Mouse (Mus musculus): ENCODE results near the gene Scn4b. TPM values are rescaled to one million over a fixed set of nuclear protein-coding genes. Genes with fewer than 3 reads are reported as not detected.

Gene Scn4b
- polyA plus RNA-seq, 1 experiment from 2014 or later = 0.16 TPM

DNA sequence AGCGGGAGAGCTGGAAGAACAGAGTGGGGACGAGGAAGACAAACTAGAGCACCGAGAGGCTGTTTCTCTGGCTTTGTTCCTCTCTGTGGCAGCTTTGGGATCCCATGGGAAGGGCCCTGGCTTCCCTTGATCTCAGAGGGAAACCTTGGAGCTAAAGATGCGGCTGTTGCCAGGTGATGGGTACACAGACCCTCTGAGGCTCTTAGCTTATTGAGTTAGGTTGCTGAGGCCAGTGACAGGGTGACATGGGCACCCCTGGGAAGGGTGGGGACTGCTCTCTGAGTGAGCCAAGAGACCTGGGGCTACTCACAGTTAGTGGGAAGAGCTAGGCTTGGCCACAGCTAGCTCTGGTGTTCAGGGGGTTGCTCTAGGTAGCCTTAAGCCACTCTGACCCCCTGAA lies 57.3 kb downstream of the Scn4b start:
- Histone ChIP-seq H3K36me3 (ENCODE audit: control insufficient read depth, insufficient read depth, low read length) (no peaks in the 10 kb centered on the region), H3K4me1 (ENCODE audit: control insufficient read depth, insufficient read depth, low read length) (no peaks in the 10 kb centered on the region), H3K4me3 (ENCODE audit: low read length) (no peak overlapping the region), H3K9me3 (ENCODE audit: control insufficient read depth, low read length) (no peaks in the 10 kb centered on the region), H3K4me2 (replicated peaks; ENCODE audit: low read depth, low read length) (no peak overlapping the region), H3K27ac (ENCODE audit: low read depth, low read length) (no peak overlapping the region), H3K9ac (ENCODE audit: low read depth, low read length) (no peak overlapping the region), H3K27me3 (ENCODE audit: control insufficient read depth, insufficient read depth, low read length) (no peaks in the 10 kb centered on the region)
- ATAC-seq (ENCODE audit: low FRiP score, low TSS enrichment) = no peak
- WGBS = 74% methylated on average over 4 of the region's 4 CpGs

DNA sequence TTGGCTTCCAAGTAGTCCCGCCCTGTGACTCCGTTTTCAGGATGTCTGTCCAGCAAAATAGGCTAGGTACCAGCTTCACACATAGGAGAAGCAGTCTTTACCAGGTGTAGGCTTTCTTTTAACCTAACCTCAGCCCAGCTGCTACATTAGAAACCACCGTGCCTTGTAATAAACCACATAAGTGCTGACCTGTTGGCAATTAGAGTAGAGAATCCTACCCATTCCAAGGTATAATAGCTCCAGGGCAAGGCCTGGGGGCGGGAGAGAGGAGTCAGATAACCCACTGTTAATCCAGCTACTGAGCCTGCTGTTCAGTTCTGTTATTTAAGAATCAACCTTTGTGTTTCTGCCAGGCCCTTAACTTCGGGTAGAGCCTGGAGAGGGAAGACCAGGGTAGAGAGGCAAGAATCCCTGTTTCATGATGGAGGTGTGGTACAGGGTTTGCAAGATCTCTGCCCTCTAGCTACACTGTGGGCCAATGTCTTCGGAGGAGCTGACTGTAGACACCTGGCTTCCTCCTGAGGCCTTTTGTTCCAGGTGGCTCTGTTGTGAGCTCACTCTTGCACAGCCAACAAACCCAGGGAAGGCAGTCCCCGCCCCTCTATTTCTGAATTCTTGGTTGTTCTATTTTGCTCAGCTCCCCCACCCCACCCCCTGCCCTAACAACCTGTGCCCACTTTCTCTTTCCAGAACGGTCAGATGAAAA lies 58.1 kb downstream of the Scn4b start:
- Histone ChIP-seq H3K9me3 (ENCODE audit: control insufficient read depth, low read length) (no peaks in the 10 kb centered on the region), H3K27ac (ENCODE audit: low read depth, low read length) (no peak overlapping the region), H3K9ac (ENCODE audit: low read depth, low read length) (no peak overlapping the region), H3K4me2 (replicated peaks; ENCODE audit: low read depth, low read length) (no peak overlapping the region), H3K36me3 (ENCODE audit: control insufficient read depth, insufficient read depth, low read length) (no peaks in the 10 kb centered on the region), H3K4me1 (ENCODE audit: control insufficient read depth, insufficient read depth, low read length) (no peaks in the 10 kb centered on the region), H3K27me3 (ENCODE audit: control insufficient read depth, insufficient read depth, low read length) (no peaks in the 10 kb centered on the region), H3K4me3 (ENCODE audit: low read length) (no peak overlapping the region)
- no peak for ATAC-seq (ENCODE audit: low FRiP score, low TSS enrichment)
- 73% methylated on average over 8 of the region's 8 CpGs for WGBS

DNA sequence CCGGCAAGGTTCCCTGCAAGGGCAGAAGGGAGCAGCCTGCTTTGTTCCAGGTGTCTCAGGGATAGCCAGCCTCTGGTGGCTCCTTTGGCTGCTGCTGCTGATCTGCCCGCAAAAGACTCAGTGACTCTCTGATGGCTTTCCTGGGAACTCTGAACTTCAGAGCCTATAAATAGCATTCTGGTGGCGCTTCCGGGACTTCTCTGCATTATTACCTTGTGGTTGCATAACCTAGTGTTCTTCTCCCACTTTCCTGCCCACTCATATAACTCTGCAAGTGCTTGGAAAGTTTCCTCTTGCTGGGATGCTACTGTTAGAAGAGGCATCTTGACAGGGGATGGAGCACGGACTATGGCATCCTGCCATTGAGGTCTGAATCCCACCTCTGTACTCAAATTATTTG lies 59.4 kb downstream of the Scn4b start:
- no peak overlapping the region for H3K9ac ChIP-seq (ENCODE audit: low read depth, low read length)
- H3K9me3 ChIP-seq (ENCODE audit: control insufficient read depth, low read length) = no peaks in the 10 kb centered on the region
- no peaks in the 10 kb centered on the region for H3K4me1 ChIP-seq (ENCODE audit: control insufficient read depth, insufficient read depth, low read length)
- no peaks in the 10 kb centered on the region for H3K27me3 ChIP-seq (ENCODE audit: control insufficient read depth, insufficient read depth, low read length)
- H3K27ac ChIP-seq (ENCODE audit: low read depth, low read length) = no peak overlapping the region
- ATAC-seq (ENCODE audit: low FRiP score, low TSS enrichment) = no peak
- H3K4me3 ChIP-seq (ENCODE audit: low read length) = no peak overlapping the region
- WGBS = 85% methylated on average over 5 of the region's 5 CpGs
- no peak overlapping the region for H3K4me2 ChIP-seq (replicated peaks; ENCODE audit: low read depth, low read length)
- H3K36me3 ChIP-seq (ENCODE audit: control insufficient read depth, insufficient read depth, low read length) = no peaks in the 10 kb centered on the region

DNA sequence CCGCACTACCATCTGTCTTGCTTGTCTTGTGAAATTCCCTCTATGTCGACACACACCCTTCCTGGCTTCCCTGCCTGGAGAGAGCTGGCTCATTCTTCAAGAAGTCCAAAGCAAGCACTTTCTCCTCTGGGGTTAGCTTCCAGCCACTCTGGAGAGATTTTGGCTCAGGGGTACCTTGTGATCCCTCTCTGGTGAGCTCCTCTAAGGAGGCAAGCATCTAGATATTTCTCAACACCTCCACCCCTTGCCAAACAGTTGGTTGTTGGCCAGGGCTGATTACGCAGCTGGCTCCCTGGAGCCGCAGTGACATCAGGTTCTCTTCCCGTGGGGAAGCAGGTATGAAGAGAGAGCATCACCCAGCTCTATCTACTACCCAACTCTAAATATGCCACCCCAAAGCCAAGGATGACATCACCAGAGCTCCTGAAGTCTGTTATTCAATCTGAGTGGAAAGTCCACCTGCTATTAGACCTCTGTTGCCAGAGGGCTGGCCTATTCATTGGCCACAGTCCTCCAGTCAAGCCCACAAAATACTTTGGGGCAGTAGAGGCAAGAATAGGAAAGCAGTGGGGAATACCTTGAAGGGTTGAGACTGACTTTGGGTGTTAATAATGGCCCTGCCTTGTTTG lies 63.2 kb downstream of the Scn4b start:
- 88% methylated on average over 5 of the region's 5 CpGs for WGBS
- H3K9me3 ChIP-seq (ENCODE audit: control insufficient read depth, low read length) = no peaks in the 10 kb centered on the region
- no peaks in the 10 kb centered on the region for H3K27me3 ChIP-seq (ENCODE audit: control insufficient read depth, insufficient read depth, low read length)
- H3K4me1 ChIP-seq (ENCODE audit: control insufficient read depth, insufficient read depth, low read length) = 0 out of 2 replicates have a peak, but pooled peaks cover 4% of the 10 kb centered on the region
- no peak overlapping the region for H3K9ac ChIP-seq (ENCODE audit: low read depth, low read length)
- H3K4me3 ChIP-seq (ENCODE audit: low read length) = no peak overlapping the region
- H3K27ac ChIP-seq (ENCODE audit: low read depth, low read length) = no peak overlapping the region
- no peaks in the 10 kb centered on the region for H3K36me3 ChIP-seq (ENCODE audit: control insufficient read depth, insufficient read depth, low read length)
- no peak for ATAC-seq (ENCODE audit: low FRiP score, low TSS enrichment)
- H3K4me2 ChIP-seq (replicated peaks; ENCODE audit: low read depth, low read length) = no peak overlapping the region

DNA sequence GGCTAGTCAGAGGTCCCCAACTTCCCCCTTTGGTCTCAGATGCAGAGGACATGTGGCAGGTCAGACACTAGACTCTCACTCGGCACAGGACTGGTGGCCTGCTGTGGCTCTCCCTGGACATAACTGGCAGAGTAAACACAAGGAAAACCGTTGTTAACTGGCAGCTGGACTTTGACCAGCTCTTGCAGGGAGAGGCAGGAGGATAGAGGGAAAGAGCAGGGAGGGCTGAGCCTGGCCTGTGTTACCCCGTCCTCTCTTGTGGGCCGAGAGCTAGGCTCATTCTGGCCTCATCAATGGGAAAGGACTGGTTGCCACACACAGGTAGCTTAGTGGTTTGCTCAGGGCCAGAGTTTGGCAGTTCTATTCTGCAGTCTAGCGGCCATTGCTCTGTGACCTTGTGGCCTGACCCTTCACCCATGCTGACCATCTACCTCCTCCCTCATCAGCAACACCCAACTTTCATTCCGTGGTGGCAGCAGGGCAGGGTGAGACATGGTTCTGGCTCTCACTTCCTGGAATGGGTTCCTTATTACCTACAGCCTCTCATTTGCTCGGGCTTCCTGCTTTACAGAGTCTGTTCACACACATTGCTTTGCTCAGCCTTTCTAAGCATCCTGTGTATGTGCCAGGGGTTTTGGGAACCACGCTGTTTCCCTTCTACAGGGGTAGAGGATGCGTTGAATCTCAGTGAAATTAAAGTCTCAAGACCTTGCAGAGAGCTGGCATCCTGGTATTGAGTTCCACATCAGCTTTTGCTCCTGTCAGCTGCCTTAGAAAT lies 64.0 kb downstream of the Scn4b start:
- H3K27ac ChIP-seq (ENCODE audit: low read depth, low read length) = no peak overlapping the region
- no peak overlapping the region for H3K9ac ChIP-seq (ENCODE audit: low read depth, low read length)
- H3K27me3 ChIP-seq (ENCODE audit: control insufficient read depth, insufficient read depth, low read length) = no peaks in the 10 kb centered on the region
- 71% methylated on average over 9 of the region's 9 CpGs for WGBS
- ATAC-seq (ENCODE audit: low FRiP score, low TSS enrichment) = no peak
- H3K4me2 ChIP-seq (replicated peaks; ENCODE audit: low read depth, low read length) = no peak overlapping the region
- no peak overlapping the region for H3K4me3 ChIP-seq (ENCODE audit: low read length)
- H3K9me3 ChIP-seq (ENCODE audit: control insufficient read depth, low read length) = no peaks in the 10 kb centered on the region
- no peaks in the 10 kb centered on the region for H3K36me3 ChIP-seq (ENCODE audit: control insufficient read depth, insufficient read depth, low read length)
- H3K4me1 ChIP-seq (ENCODE audit: control insufficient read depth, insufficient read depth, low read length) = 0 out of 2 replicates have a peak, but pooled peaks cover 4% of the 10 kb centered on the region

Other genes starting within 250 kb of the Scn4b start
- 674 and 931 TPM in 2 replicates for gene Atp5l, start 217.7 kb upstream of the Scn4b start, polyA plus RNA-seq (2014; fragmentation: Nextera tagmentation; extraction: Ambion mirVana)
- gene Ube4a, start 172.8 kb upstream of the Scn4b start, polyA plus RNA-seq (2014; fragmentation: Nextera tagmentation; extraction: Ambion mirVana) = 25.6 and 38.2 TPM in 2 replicates
- gene Cd3g, start 158.0 kb upstream of the Scn4b start, polyA plus RNA-seq (2014; fragmentation: Nextera tagmentation; extraction: Ambion mirVana) = not detected in 2 replicates
- gene Cd3d, start 156.6 kb upstream of the Scn4b start, polyA plus RNA-seq (2014; fragmentation: Nextera tagmentation; extraction: Ambion mirVana) = not detected in 2 replicates
- not detected in 2 replicates for gene Cd3e, start 128.8 kb upstream of the Scn4b start, polyA plus RNA-seq (2014; fragmentation: Nextera tagmentation; extraction: Ambion mirVana)
- 11.0 and 22.2 TPM in 2 replicates for gene Mpzl2, start 98.6 kb upstream of the Scn4b start, polyA plus RNA-seq (2014; fragmentation: Nextera tagmentation; extraction: Ambion mirVana)
- 2.3 and 3.0 TPM in 2 replicates for gene Mpzl3, start 83.2 kb upstream of the Scn4b start, polyA plus RNA-seq (2014; fragmentation: Nextera tagmentation; extraction: Ambion mirVana)
- gene Jaml, start 59.2 kb upstream of the Scn4b start, polyA plus RNA-seq (2014; fragmentation: Nextera tagmentation; extraction: Ambion mirVana) = 0.46 TPM in 1 of 2 replicates, not detected in the other
- 4.6 and 5.3 TPM in 2 replicates for gene Scn2b, start 20.6 kb upstream of the Scn4b start, polyA plus RNA-seq (2014; fragmentation: Nextera tagmentation; extraction: Ambion mirVana)
- gene BC049352, start 43.6 kb downstream of the Scn4b start, polyA plus RNA-seq (2014; fragmentation: Nextera tagmentation; extraction: Ambion mirVana) = not detected in 2 replicates
- 0.26 and 1.1 TPM in 2 replicates for gene Tmprss4, start 65.7 kb downstream of the Scn4b start, polyA plus RNA-seq (2014; fragmentation: Nextera tagmentation; extraction: Ambion mirVana)
- gene Il10ra, start 130.8 kb downstream of the Scn4b start, polyA plus RNA-seq (2014; fragmentation: Nextera tagmentation; extraction: Ambion mirVana) = 0.31 and 0.97 TPM in 2 replicates
- gene Tmprss13, start 180.7 kb downstream of the Scn4b start, polyA plus RNA-seq (2014; fragmentation: Nextera tagmentation; extraction: Ambion mirVana) = 0.06 and 0.08 TPM in 2 replicates
- gene Fxyd6, start 231.8 kb downstream of the Scn4b start, polyA plus RNA-seq (2014; fragmentation: Nextera tagmentation; extraction: Ambion mirVana) = 139 and 156 TPM in 2 replicates